Mouse (Mus musculus): ENCODE data around the gene Plcl2. TPM values are rescaled to one million over a fixed set of nuclear protein-coding genes. Genes with fewer than 3 reads are reported as not detected.

Plcl2 gene
- polyA plus RNA-seq, 1 experiment = 6.7 TPM

DNA sequence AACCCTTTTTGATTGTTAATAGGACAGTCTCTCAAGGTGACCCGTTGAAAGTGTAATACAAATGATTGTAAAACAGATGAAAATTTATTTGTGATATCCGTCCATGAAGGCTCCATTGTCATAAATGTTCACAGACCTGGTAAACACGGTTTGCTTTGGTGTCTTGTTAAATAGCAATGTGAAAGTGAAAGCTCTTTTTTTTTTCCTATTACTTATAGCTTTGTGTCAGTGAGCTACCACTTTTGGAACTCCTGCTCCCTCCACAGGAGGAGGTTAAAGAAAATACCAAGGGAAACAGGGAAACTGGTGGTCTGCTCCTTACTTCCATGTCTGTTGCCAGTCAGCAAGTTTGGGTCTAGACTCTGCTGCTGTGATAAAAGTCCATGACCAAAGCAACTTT lies 71.2 kb downstream of the Plcl2 start:
- WGBS = 18% methylated on average over 3 of the region's 3 CpGs
- no peaks in the 10 kb centered on the region; the same call in 1 of the 2 replicates for H3K4me1 ChIP-seq (ENCODE audit: control insufficient read depth, insufficient read depth, insufficient read length, low read length)
- H3K36me3 ChIP-seq (ENCODE audit: control insufficient read depth, insufficient read depth, low read length) = no peaks in the 10 kb centered on the region
- TF ChIP-seq CTCF (IDR thresholded peaks at IDR 0.05; ENCODE audit: extremely low read depth, insufficient read length, insufficient replicate concordance, low read depth, low read length) (no peak), POLR2A (IDR thresholded peaks at IDR 0.05; ENCODE audit: low read depth, low read length) (no peak)
- H3K4me3 ChIP-seq (ENCODE audit: low read depth, low read length) = no peak overlapping the region
- no peak overlapping the region for H3K27ac ChIP-seq (ENCODE audit: insufficient read depth, low read depth, low read length)
- no peaks in the 10 kb centered on the region for H3K27me3 ChIP-seq (ENCODE audit: control insufficient read depth, insufficient read depth, low read length)

DNA sequence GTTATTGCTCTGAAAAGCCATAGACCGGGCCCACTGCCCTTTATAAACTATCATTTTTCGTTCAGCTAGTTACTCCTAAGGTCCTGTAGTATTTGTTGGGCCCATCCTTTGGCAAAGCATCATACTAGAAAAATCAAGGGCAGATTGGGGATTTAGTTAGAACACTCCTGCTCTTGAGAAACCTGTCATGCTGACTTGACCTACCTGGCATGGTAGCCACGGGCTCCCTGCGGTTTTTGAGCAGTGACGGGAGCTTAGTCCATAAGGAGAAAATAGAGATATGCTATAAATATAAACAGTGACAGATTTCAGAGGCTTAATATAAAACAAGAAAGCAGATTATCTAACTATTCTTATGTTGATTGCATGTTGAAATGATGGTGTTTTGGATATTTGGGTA lies 77.6 kb downstream of the Plcl2 start:
- Histone ChIP-seq H3K27ac (ENCODE audit: insufficient read depth, low read depth, low read length) (no peak overlapping the region), H3K4me1 (ENCODE audit: control insufficient read depth, insufficient read depth, insufficient read length, low read length) (peaks cover 5% of the 10 kb centered on the region), H3K27me3 (ENCODE audit: control insufficient read depth, insufficient read depth, low read length) (no peaks in the 10 kb centered on the region), H3K36me3 (ENCODE audit: control insufficient read depth, insufficient read depth, low read length) (no peaks in the 10 kb centered on the region), H3K4me3 (ENCODE audit: low read depth, low read length) (no peak overlapping the region)
- 98% methylated on average over 5 of the region's 5 CpGs for WGBS
- TF ChIP-seq CTCF (IDR thresholded peaks at IDR 0.05; ENCODE audit: extremely low read depth, insufficient read length, insufficient replicate concordance, low read depth, low read length) (no peak), POLR2A (IDR thresholded peaks at IDR 0.05; ENCODE audit: low read depth, low read length) (no peak)

DNA sequence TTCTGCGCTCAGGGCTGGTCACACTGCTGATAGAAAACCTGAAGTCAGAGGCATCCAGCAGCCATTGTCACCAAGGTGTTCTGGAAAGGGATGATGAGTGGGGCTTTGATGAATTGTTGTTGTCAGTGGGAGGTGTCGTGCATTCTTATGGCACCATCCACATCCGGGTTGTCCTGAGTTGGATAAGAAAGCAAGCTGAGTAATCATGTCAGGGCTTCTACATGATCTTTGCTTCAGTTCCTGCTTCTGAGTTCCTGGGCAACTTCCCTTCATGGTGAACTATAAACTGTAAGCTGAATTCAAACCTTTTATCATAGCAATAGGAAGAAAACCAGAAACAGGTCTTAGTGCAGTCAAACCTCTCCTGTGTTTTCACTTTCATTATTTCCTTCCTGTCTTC lies 78.7 kb downstream of the Plcl2 start:
- no peaks in the 10 kb centered on the region for H3K27me3 ChIP-seq (ENCODE audit: control insufficient read depth, insufficient read depth, low read length)
- H3K27ac ChIP-seq (ENCODE audit: insufficient read depth, low read depth, low read length) = no peak overlapping the region
- peaks cover 5% of the 10 kb centered on the region for H3K4me1 ChIP-seq (ENCODE audit: control insufficient read depth, insufficient read depth, insufficient read length, low read length)
- H3K36me3 ChIP-seq (ENCODE audit: control insufficient read depth, insufficient read depth, low read length) = no peaks in the 10 kb centered on the region
- H3K4me3 ChIP-seq (ENCODE audit: low read depth, low read length) = no peak overlapping the region
- TF ChIP-seq CTCF (IDR thresholded peaks at IDR 0.05; ENCODE audit: extremely low read depth, insufficient read length, insufficient replicate concordance, low read depth, low read length) (no peak), POLR2A (IDR thresholded peaks at IDR 0.05; ENCODE audit: low read depth, low read length) (no peak)
- WGBS = 68% methylated on average over 3 of the region's 3 CpGs

DNA sequence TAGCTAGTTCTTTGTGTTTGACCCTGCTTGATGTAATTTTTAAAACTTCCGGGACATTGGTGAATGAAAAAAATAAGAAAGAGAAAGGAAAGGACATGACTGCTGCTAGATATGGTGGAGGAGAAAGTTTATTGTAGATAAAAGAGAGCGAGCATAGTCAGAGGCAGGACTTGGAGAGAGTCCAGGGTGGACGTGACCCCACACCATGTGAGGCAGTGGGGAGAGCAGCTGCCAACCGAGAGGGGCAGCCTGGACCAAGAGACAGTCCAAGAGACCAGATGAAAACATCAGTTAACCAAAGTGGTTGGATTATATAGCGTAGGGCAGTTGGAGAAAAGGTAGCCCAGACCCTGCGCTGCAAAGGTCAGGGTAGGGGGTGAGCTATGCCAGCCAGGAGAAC lies 91.0 kb downstream of the Plcl2 start:
- no peak for TF ChIP-seq CTCF (IDR thresholded peaks at IDR 0.05; ENCODE audit: extremely low read depth, insufficient read length, insufficient replicate concordance, low read depth, low read length)
- TF ChIP-seq POLR2A (IDR thresholded peaks at IDR 0.05; ENCODE audit: low read depth, low read length) = no peak
- Histone ChIP-seq H3K4me1 (ENCODE audit: control insufficient read depth, insufficient read depth, insufficient read length, low read length) (peaks cover 12% of the 10 kb centered on the region), H3K27ac (ENCODE audit: insufficient read depth, low read depth, low read length) (no peak overlapping the region), H3K27me3 (ENCODE audit: control insufficient read depth, insufficient read depth, low read length) (no peaks in the 10 kb centered on the region), H3K36me3 (ENCODE audit: control insufficient read depth, insufficient read depth, low read length) (no peaks in the 10 kb centered on the region), H3K4me3 (ENCODE audit: low read depth, low read length) (no peak overlapping the region)
- WGBS = 56% methylated on average over 6 of the region's 6 CpGs

DNA sequence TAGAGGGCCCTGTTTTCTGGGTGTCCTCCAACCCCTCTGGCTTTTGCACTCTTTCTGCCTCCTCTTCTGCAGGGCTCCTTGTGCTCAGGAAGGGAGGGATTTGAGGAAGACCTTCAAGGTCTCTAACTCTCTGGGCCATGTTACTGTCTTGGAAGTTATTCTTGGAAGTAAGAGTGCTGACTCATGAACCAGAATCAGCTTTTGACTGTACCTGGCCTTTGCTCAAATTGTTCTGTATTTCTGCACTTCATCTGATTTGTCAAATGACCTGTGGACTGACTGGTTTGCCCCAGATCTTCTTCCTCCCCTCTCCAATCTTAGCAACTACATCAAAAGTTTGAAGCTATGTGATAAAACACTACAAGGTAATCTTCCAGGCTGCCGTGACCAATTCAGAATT lies 91.5 kb downstream of the Plcl2 start:
- peaks cover 12% of the 10 kb centered on the region for H3K4me1 ChIP-seq (ENCODE audit: control insufficient read depth, insufficient read depth, insufficient read length, low read length)
- H3K36me3 ChIP-seq (ENCODE audit: control insufficient read depth, insufficient read depth, low read length) = no peaks in the 10 kb centered on the region
- TF ChIP-seq CTCF (IDR thresholded peaks at IDR 0.05; ENCODE audit: extremely low read depth, insufficient read length, insufficient replicate concordance, low read depth, low read length) = no peak
- TF ChIP-seq POLR2A (IDR thresholded peaks at IDR 0.05; ENCODE audit: low read depth, low read length) = no peak
- H3K27ac ChIP-seq (ENCODE audit: insufficient read depth, low read depth, low read length) = no peak overlapping the region
- 83% methylated on average over 1 of the region's 1 CpGs for WGBS
- H3K4me3 ChIP-seq (ENCODE audit: low read depth, low read length) = no peak overlapping the region
- H3K27me3 ChIP-seq (ENCODE audit: control insufficient read depth, insufficient read depth, low read length) = no peaks in the 10 kb centered on the region

DNA sequence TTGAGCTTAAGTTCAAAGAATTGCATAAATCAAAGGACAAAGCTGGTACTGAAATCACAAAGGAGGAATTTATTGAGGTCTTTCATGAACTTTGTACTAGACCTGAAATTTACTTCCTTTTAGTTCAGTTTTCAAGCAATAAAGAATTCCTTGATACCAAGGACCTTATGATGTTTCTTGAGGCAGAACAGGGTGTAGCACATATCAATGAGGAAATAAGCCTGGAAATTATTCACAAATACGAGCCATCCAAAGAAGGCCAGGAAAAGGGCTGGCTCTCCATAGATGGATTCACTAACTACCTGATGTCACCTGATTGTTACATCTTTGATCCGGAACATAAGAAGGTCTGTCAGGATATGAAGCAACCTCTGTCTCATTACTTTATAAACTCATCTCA lies 97.7 kb downstream of the Plcl2 start:
- Histone ChIP-seq H3K36me3 (ENCODE audit: control insufficient read depth, insufficient read depth, low read length) (peaks cover 14% of the 10 kb centered on the region), H3K4me1 (ENCODE audit: control insufficient read depth, insufficient read depth, insufficient read length, low read length) (peaks cover 4% of the 10 kb centered on the region; the same call in 1 of the 2 replicates), H3K27ac (ENCODE audit: insufficient read depth, low read depth, low read length) (no peak overlapping the region; the same call in 1 of the 2 replicates), H3K4me3 (ENCODE audit: low read depth, low read length) (no peak overlapping the region), H3K27me3 (ENCODE audit: control insufficient read depth, insufficient read depth, low read length) (no peaks in the 10 kb centered on the region)
- WGBS = 24% methylated on average over 2 of the region's 2 CpGs
- TF ChIP-seq CTCF (IDR thresholded peaks at IDR 0.05; ENCODE audit: extremely low read depth, insufficient read length, insufficient replicate concordance, low read depth, low read length) = no peak
- no peak for TF ChIP-seq POLR2A (IDR thresholded peaks at IDR 0.05; ENCODE audit: low read depth, low read length)

DNA sequence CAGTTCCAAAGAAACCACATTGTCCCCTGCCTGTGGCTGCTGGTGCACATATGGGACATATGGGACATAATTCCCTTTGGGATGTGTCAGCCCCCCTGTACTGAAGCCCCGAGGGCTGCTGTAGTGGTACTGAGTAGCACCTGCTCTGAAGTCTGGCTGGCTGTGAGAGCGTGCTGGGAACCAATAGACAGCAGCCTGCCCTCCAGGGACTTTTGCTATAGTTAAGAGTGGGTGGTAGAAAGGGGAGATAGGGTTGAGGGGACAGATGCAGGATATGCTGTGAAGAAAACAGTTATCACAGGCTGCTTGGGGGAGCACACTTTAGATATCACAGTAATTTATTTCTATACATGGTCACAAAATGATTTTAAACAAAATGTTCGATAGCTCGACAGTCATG lies 100.7 kb downstream of the Plcl2 start:
- WGBS = 96% methylated on average over 4 of the region's 4 CpGs
- peaks cover 2% of the 10 kb centered on the region; the same call in 1 of the 2 replicates for H3K4me1 ChIP-seq (ENCODE audit: control insufficient read depth, insufficient read depth, insufficient read length, low read length)
- TF ChIP-seq CTCF (IDR thresholded peaks at IDR 0.05; ENCODE audit: extremely low read depth, insufficient read length, insufficient replicate concordance, low read depth, low read length) (no peak), POLR2A (IDR thresholded peaks at IDR 0.05; ENCODE audit: low read depth, low read length) (no peak)
- peaks cover 22% of the 10 kb centered on the region for H3K36me3 ChIP-seq (ENCODE audit: control insufficient read depth, insufficient read depth, low read length)
- no peak overlapping the region for H3K27ac ChIP-seq (ENCODE audit: insufficient read depth, low read depth, low read length)
- H3K27me3 ChIP-seq (ENCODE audit: control insufficient read depth, insufficient read depth, low read length) = no peaks in the 10 kb centered on the region
- H3K4me3 ChIP-seq (ENCODE audit: low read depth, low read length) = no peak overlapping the region

Measured in small intestine, adult 2 months (tissue).